Mouse (Mus musculus): Measurements from ENCODE around the gene Olfr507. TPM values are rescaled to one million over a fixed set of nuclear protein-coding genes. Genes with fewer than 3 reads are reported as not detected.

The Olfr507 gene
- polyA plus RNA-seq, 1 experiment, result not detected

GRCm38 (mm10) chr7:108629694-108630093 is 8.1 kb downstream of the Olfr507 start, which contains the start of gene Olfr508:
Olfr508 (plus strand) TSS chr7:108629994.
- no peaks in the 10 kb centered on the region for H3K4me1 ChIP-seq (ENCODE audit: control insufficient read depth, insufficient read depth, low read length)
- TF ChIP-seq CTCF (IDR thresholded peaks at IDR 0.05; ENCODE audit: low read depth, low read length), result no peak
- no peak for TF ChIP-seq POLR2A (IDR thresholded peaks at IDR 0.05; ENCODE audit: insufficient read depth, low read length)
- no peak for TF ChIP-seq EP300 (IDR thresholded peaks at IDR 0.05; ENCODE audit: insufficient read depth, low read depth, low read length)

GRCm38 (mm10) chr7:108651806-108652205 is 30.2 kb downstream of the Olfr507 start, which contains the start of gene Olfr509:
Olfr509 (minus strand) TSS chr7:108651906.
- Histone ChIP-seq H3K4me3 (ENCODE audit: low read depth, low read length) (no peak within 1 kb of the TSS), H3K9me3 (replicated peaks; ENCODE audit: control insufficient read depth, insufficient read depth, low read length, poor library complexity, severe bottlenecking) (no peaks in the 10 kb centered on the region), H3K9ac (ENCODE audit: low read depth, poor library complexity, severe bottlenecking) (no peak within 1 kb of the TSS), H3K4me1 (ENCODE audit: control insufficient read depth, insufficient read depth, low read length) (no peaks in the 10 kb centered on the region), H3K36me3 (ENCODE audit: control insufficient read depth, insufficient read depth, low read length, poor library complexity, severe bottlenecking) (no peaks in the 10 kb centered on the region), H3K27me3 (ENCODE audit: control insufficient read depth, insufficient read depth, low read length, poor library complexity, severe bottlenecking) (no peaks in the 10 kb centered on the region), H3K27ac (ENCODE audit: insufficient read depth, low read length) (no peak within 1 kb of the TSS)
- no peak for TF ChIP-seq EP300 (IDR thresholded peaks at IDR 0.05; ENCODE audit: insufficient read depth, low read depth, low read length)
- TF ChIP-seq CTCF (IDR thresholded peaks at IDR 0.05; ENCODE audit: low read depth, low read length), result no peak

More at GRCm38 (mm10) chr7:108629694-108630093, 8.1 kb downstream of the Olfr507 start, which contains the start of gene Olfr508:
- no peaks in the 10 kb centered on the region for H3K36me3 ChIP-seq (ENCODE audit: control insufficient read depth, insufficient read depth, low read length, poor library complexity, severe bottlenecking)
- no peak within 1 kb of the TSS for H3K9ac ChIP-seq (ENCODE audit: low read depth, poor library complexity, severe bottlenecking)
- H3K27ac ChIP-seq (ENCODE audit: insufficient read depth, low read length), result no peak within 1 kb of the TSS
- no peaks in the 10 kb centered on the region for H3K27me3 ChIP-seq (ENCODE audit: control insufficient read depth, insufficient read depth, low read length, poor library complexity, severe bottlenecking)
- 0 out of 2 replicates have a peak, but pooled peaks cover 7% of the 10 kb centered on the region for H3K9me3 ChIP-seq (replicated peaks; ENCODE audit: control insufficient read depth, insufficient read depth, low read length, poor library complexity, severe bottlenecking)
- no peak within 1 kb of the TSS for H3K4me3 ChIP-seq (ENCODE audit: low read depth, low read length)

GRCm38 (mm10) chr7:108662419-108662818 is 40.8 kb downstream of the Olfr507 start:
- H3K4me1 ChIP-seq (ENCODE audit: control insufficient read depth, insufficient read depth, low read length), result no peaks in the 10 kb centered on the region
- TF ChIP-seq EP300 (IDR thresholded peaks at IDR 0.05; ENCODE audit: insufficient read depth, low read depth, low read length), result no peak
- H3K4me3 ChIP-seq (ENCODE audit: low read depth, low read length), result no peak overlapping the region
- no peak overlapping the region for H3K9ac ChIP-seq (ENCODE audit: low read depth, poor library complexity, severe bottlenecking)
- no peak overlapping the region for H3K27ac ChIP-seq (ENCODE audit: insufficient read depth, low read length)
- H3K36me3 ChIP-seq (ENCODE audit: control insufficient read depth, insufficient read depth, low read length, poor library complexity, severe bottlenecking), result no peaks in the 10 kb centered on the region
- no peaks in the 10 kb centered on the region for H3K27me3 ChIP-seq (ENCODE audit: control insufficient read depth, insufficient read depth, low read length, poor library complexity, severe bottlenecking)
- H3K9me3 ChIP-seq (replicated peaks; ENCODE audit: control insufficient read depth, insufficient read depth, low read length, poor library complexity, severe bottlenecking), result no peaks in the 10 kb centered on the region

GRCm38 (mm10) chr7:108666118-108666517 is 44.5 kb downstream of the Olfr507 start, which contains the start of gene Olfr510:
Olfr510 (plus strand) TSS chr7:108666418.
- Histone ChIP-seq H3K27me3 (ENCODE audit: control insufficient read depth, insufficient read depth, low read length, poor library complexity, severe bottlenecking) (no peaks in the 10 kb centered on the region), H3K4me3 (ENCODE audit: low read depth, low read length) (no peak within 1 kb of the TSS), H3K4me1 (ENCODE audit: control insufficient read depth, insufficient read depth, low read length) (no peaks in the 10 kb centered on the region), H3K9me3 (replicated peaks; ENCODE audit: control insufficient read depth, insufficient read depth, low read length, poor library complexity, severe bottlenecking) (0 out of 2 replicates have a peak, but pooled peaks cover 4% of the 10 kb centered on the region), H3K27ac (ENCODE audit: insufficient read depth, low read length) (no peak within 1 kb of the TSS), H3K36me3 (ENCODE audit: control insufficient read depth, insufficient read depth, low read length, poor library complexity, severe bottlenecking) (no peaks in the 10 kb centered on the region), H3K9ac (ENCODE audit: low read depth, poor library complexity, severe bottlenecking) (no peak within 1 kb of the TSS)
- TF ChIP-seq CTCF (IDR thresholded peaks at IDR 0.05; ENCODE audit: low read depth, low read length) (no peak), EP300 (IDR thresholded peaks at IDR 0.05; ENCODE audit: insufficient read depth, low read depth, low read length) (no peak), POLR2A (IDR thresholded peaks at IDR 0.05; ENCODE audit: insufficient read depth, low read length) (no peak)

GRCm38 (mm10) chr7:108671058-108671457 is 49.4 kb downstream of the Olfr507 start:
- no peaks in the 10 kb centered on the region for H3K27me3 ChIP-seq (ENCODE audit: control insufficient read depth, insufficient read depth, low read length, poor library complexity, severe bottlenecking)
- H3K4me3 ChIP-seq (ENCODE audit: low read depth, low read length), result no peak overlapping the region
- H3K4me1 ChIP-seq (ENCODE audit: control insufficient read depth, insufficient read depth, low read length), result no peaks in the 10 kb centered on the region
- no peak overlapping the region for H3K27ac ChIP-seq (ENCODE audit: insufficient read depth, low read length)
- peaks cover 44% of the 10 kb centered on the region for H3K9me3 ChIP-seq (replicated peaks; ENCODE audit: control insufficient read depth, insufficient read depth, low read length, poor library complexity, severe bottlenecking)
- H3K9ac ChIP-seq (ENCODE audit: low read depth, poor library complexity, severe bottlenecking), result no peak overlapping the region
- no peak for TF ChIP-seq CTCF (IDR thresholded peaks at IDR 0.05; ENCODE audit: low read depth, low read length)
- H3K36me3 ChIP-seq (ENCODE audit: control insufficient read depth, insufficient read depth, low read length, poor library complexity, severe bottlenecking), result no peaks in the 10 kb centered on the region

Other genes starting within 250 kb of the Olfr507 start
- not detected in 2 replicates for gene Olfr495, start 228.6 kb upstream of the Olfr507 start, polyA plus RNA-seq (2011; ENCODE audit: insufficient read depth, insufficient read length, low read depth, missing spikeins)
- gene Olfr497, start 201.4 kb upstream of the Olfr507 start, polyA plus RNA-seq (2011; ENCODE audit: insufficient read depth, insufficient read length, low read depth, missing spikeins), result not detected in 2 replicates
- gene Olfr498, start 156.5 kb upstream of the Olfr507 start, polyA plus RNA-seq (2011; ENCODE audit: insufficient read depth, insufficient read length, low read depth, missing spikeins), result not detected in 2 replicates
- gene Olfr502, start 96.7 kb upstream of the Olfr507 start, polyA plus RNA-seq (2011; ENCODE audit: insufficient read depth, insufficient read length, low read depth, missing spikeins), result not detected in 2 replicates
- not detected in 2 replicates for gene Olfr503, start 77.3 kb upstream of the Olfr507 start, polyA plus RNA-seq (2011; ENCODE audit: insufficient read depth, insufficient read length, low read depth, missing spikeins)
- not detected in 2 replicates for gene Olfr504, start 56.0 kb upstream of the Olfr507 start, polyA plus RNA-seq (2011; ENCODE audit: insufficient read depth, insufficient read length, low read depth, missing spikeins)
- gene Olfr506, start 11.0 kb upstream of the Olfr507 start, polyA plus RNA-seq (2011; ENCODE audit: insufficient read depth, insufficient read length, low read depth, missing spikeins), result 0.20 TPM in 1 of 2 replicates, not detected in the other
- gene Olfr508, start 8.2 kb downstream of the Olfr507 start, polyA plus RNA-seq (2011; ENCODE audit: insufficient read depth, insufficient read length, low read depth, missing spikeins), result not detected in 2 replicates
- not detected in 2 replicates for gene Olfr509, start 30.1 kb downstream of the Olfr507 start, polyA plus RNA-seq (2011; ENCODE audit: insufficient read depth, insufficient read length, low read depth, missing spikeins)
- gene Olfr510, start 44.6 kb downstream of the Olfr507 start, polyA plus RNA-seq (2011; ENCODE audit: insufficient read depth, insufficient read length, low read depth, missing spikeins), result not detected in 2 replicates
- gene Olfr512, start 91.5 kb downstream of the Olfr507 start, polyA plus RNA-seq (2011; ENCODE audit: insufficient read depth, insufficient read length, low read depth, missing spikeins), result not detected in 2 replicates
- not detected in 2 replicates for gene Olfr513, start 129.2 kb downstream of the Olfr507 start, polyA plus RNA-seq (2011; ENCODE audit: insufficient read depth, insufficient read length, low read depth, missing spikeins)
- gene Olfr514, start 204.2 kb downstream of the Olfr507 start, polyA plus RNA-seq (2011; ENCODE audit: insufficient read depth, insufficient read length, low read depth, missing spikeins), result not detected in 2 replicates
- gene Olfr516, start 228.7 kb downstream of the Olfr507 start, polyA plus RNA-seq (2011; ENCODE audit: insufficient read depth, insufficient read length, low read depth, missing spikeins), result not detected in 2 replicates

All from ES-Bruce4 (cell line).